Mouse (Mus musculus): ENCODE measurements at regions not wholly inside any gene's neighbourhood (a gene's known extent, or its start where the extent isn't known, plus 50 kb on each side); places are given as distances from the start of the nearest gene placed in this dataset.
"Not testable (repeated sequence)": the region's sequence is repeated elsewhere in the genome, so short reads cannot be mapped to it uniquely, and the experiment has no call there.

GRCm38 (mm10) chr2:100918122-100918521, 706.4 kb upstream of the Rag2 start:
- DNase-seq (ENCODE audit: low spot score in 2 of 2), result no peak

GRCm38 (mm10) chr2:100919537-100920212, 704.8 kb upstream of the Rag2 start:
- no peak for DNase-seq (ENCODE audit: low spot score in 2 of 2)

- not testable (repeated sequence) for DNase-seq (ENCODE audit: low spot score in 2 of 2)
Observed at GRCm38 (mm10) chr2:100948632-100949031, 675.9 kb upstream of the Rag2 start.

- DNase-seq (ENCODE audit: low spot score in 2 of 2), result no peak
Observed at GRCm38 (mm10) chr2:100959412-100959811, 665.1 kb upstream of the Rag2 start.

- no peak for DNase-seq (ENCODE audit: low spot score in 2 of 2)
Observed at GRCm38 (mm10) chr2:100964584-100964983, 659.9 kb upstream of the Rag2 start.

- no peak for DNase-seq (ENCODE audit: low spot score in 2 of 2)
Observed at GRCm38 (mm10) chr2:100977202-100977601, 647.3 kb upstream of the Rag2 start.

GRCm38 (mm10) chr2:100982362-100982761, 642.2 kb upstream of the Rag2 start:
- DNase-seq (ENCODE audit: low spot score in 2 of 2), result no peak

- no peak for DNase-seq (ENCODE audit: low spot score in 2 of 2)
Observed at GRCm38 (mm10) chr2:101015353-101015752, 609.2 kb upstream of the Rag2 start.

- no peak for DNase-seq (ENCODE audit: low spot score in 2 of 2)
Observed at GRCm38 (mm10) chr2:101019384-101019783, 605.1 kb upstream of the Rag2 start.

GRCm38 (mm10) chr2:101021515-101021914, 603.0 kb upstream of the Rag2 start:
- DNase-seq (ENCODE audit: low spot score in 2 of 2), result peak; percentile 4 to 44

- no peak for DNase-seq (ENCODE audit: low spot score in 2 of 2)
Observed at GRCm38 (mm10) chr2:101043050-101043449, 581.5 kb upstream of the Rag2 start.

GRCm38 (mm10) chr2:101062939-101063338, 561.6 kb upstream of the Rag2 start:
- DNase-seq (ENCODE audit: low spot score in 2 of 2), result no peak

GRCm38 (mm10) chr2:101074990-101075389, 549.5 kb upstream of the Rag2 start:
- no peak for DNase-seq (ENCODE audit: low spot score in 2 of 2)

GRCm38 (mm10) chr2:101080231-101080630, 544.3 kb upstream of the Rag2 start:
- no peak for DNase-seq (ENCODE audit: low spot score in 2 of 2)

GRCm38 (mm10) chr2:101083813-101084212, 540.7 kb upstream of the Rag2 start:
- no peak for DNase-seq (ENCODE audit: low spot score in 2 of 2)

- no peak for DNase-seq (ENCODE audit: low spot score in 2 of 2)
Observed at GRCm38 (mm10) chr2:101084648-101085047, 539.9 kb upstream of the Rag2 start.

- DNase-seq (ENCODE audit: low spot score in 2 of 2), result no peak
Observed at GRCm38 (mm10) chr2:101107183-101107872, 517.2 kb upstream of the Rag2 start.

- DNase-seq (ENCODE audit: low spot score in 2 of 2), result no peak
Observed at GRCm38 (mm10) chr2:101136867-101137266, 487.7 kb upstream of the Rag2 start.

- DNase-seq (ENCODE audit: low spot score in 2 of 2), result no peak
Observed at GRCm38 (mm10) chr2:101139931-101140330, 484.6 kb upstream of the Rag2 start.

- no peak for DNase-seq (ENCODE audit: low spot score in 2 of 2)
Observed at GRCm38 (mm10) chr2:101156755-101157271, 467.7 kb upstream of the Rag2 start.

GRCm38 (mm10) chr2:101159276-101159675, 465.2 kb upstream of the Rag2 start:
- no peak for DNase-seq (ENCODE audit: low spot score in 2 of 2)

- no peak for DNase-seq (ENCODE audit: low spot score in 2 of 2)
Observed at GRCm38 (mm10) chr2:101165942-101166341, 458.6 kb upstream of the Rag2 start.

GRCm38 (mm10) chr2:101172806-101173205, 451.7 kb upstream of the Rag2 start:
- DNase-seq (ENCODE audit: low spot score in 2 of 2), result peak in 1 of 2 experiments; percentile 59

Measured in left cerebral cortex, adult 8-10 months (tissue).